8 mouse cellular contexts compared by ENCODE assay signal in the genomic region with DNA sequence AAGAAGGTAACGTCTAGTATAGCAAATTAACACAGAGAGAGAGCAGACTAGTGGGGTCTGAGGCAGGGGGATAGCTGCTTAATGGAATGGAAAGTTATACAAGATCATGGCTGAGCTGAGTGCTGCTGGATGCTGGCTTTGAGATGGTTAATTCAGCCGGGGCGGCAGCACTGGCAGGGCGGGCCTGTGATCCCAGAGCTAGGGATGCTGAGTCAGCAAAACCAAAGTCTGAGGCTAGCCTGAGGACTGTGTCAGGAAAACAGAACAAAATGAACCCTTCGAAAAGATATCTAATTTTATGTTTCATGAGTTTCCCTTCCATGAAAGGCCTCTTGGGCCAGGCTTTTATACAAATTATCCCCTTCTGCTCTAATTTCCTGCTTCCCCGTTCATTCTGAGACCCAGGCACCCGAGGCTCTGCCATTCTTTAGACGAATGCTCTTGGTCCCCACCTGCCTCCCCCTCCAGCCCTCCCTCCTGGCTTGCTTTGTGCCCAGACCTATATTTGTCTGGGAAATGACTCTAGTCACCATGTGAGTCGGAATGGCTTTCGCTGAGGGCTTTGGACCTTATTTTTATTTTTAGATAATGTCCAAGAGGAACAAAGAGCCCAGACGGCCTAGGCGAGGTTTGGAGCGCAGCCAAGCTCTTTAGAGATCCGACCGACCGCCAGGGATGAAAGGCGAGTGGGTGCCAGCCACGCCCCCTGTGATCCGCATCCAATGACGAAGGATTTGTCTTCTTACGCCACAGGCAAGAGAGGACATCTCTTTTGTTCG.
A peak's percentile ranks its signal among the peaks of the same experiment; 100 is the strongest.
DNase-seq lines count a peak whose midpoint lies in the region; ATAC-seq and TF ChIP-seq lines count a peak whose summit lies in the region.

No protein-coding gene starts in this region.

- H3K4me2 ChIP-seq in kidney, embryonic 15.5 days: 0 out of 2 replicates have a peak overlapping the region, but pooled peaks have one; percentile 12
- H3K4me2 ChIP-seq in intestine, postnatal 0 days (replicated peaks; ENCODE audit: low read depth): peak overlapping the region; percentile 37; the same call in 1 of the 2 replicates
- peak overlapping the region; percentile 5; the same call in 1 of the 2 replicates for H3K4me2 ChIP-seq in neural tube, embryonic 12.5 days (replicated peaks)

- H3K9me3 ChIP-seq in kidney, embryonic 15.5 days (replicated peaks): peaks cover 3% of the 10 kb centered on the region; the same call in 1 of the 2 replicates
- no peaks in the 10 kb centered on the region for H3K9me3 ChIP-seq in intestine, postnatal 0 days (ENCODE audit: control insufficient read depth)
- peaks cover 5% of the 10 kb centered on the region; the same call in 1 of the 2 replicates for H3K9me3 ChIP-seq in neural tube, embryonic 12.5 days

- peaks cover 10% of the 10 kb centered on the region; the same call in 1 of the 2 replicates for H3K27me3 ChIP-seq in kidney, embryonic 15.5 days
- no peaks in the 10 kb centered on the region for H3K27me3 ChIP-seq in heart, adult 2 months (ENCODE audit: control insufficient read depth, insufficient read depth, low read length)
- no peaks in the 10 kb centered on the region for H3K27me3 ChIP-seq in intestine, postnatal 0 days (replicated peaks; ENCODE audit: control insufficient read depth, insufficient read depth, low read length)
- H3K27me3 ChIP-seq in neural tube, embryonic 12.5 days (replicated peaks): 0 out of 2 replicates have a peak, but pooled peaks cover 4% of the 10 kb centered on the region

- H3K4me1 ChIP-seq in kidney, embryonic 15.5 days: peaks cover 18% of the 10 kb centered on the region
- H3K4me1 ChIP-seq in heart, adult 2 months (ENCODE audit: control insufficient read depth, insufficient read depth, low read length): peaks cover 2% of the 10 kb centered on the region; the same call in 1 of the 2 replicates
- no peaks in the 10 kb centered on the region for H3K4me1 ChIP-seq in intestine, postnatal 0 days (replicated peaks; ENCODE audit: control insufficient read depth, insufficient read depth, low read length)
- H3K4me1 ChIP-seq in neural tube, embryonic 12.5 days: peaks cover 24% of the 10 kb centered on the region

- H3K79me2 ChIP-seq in heart, adult 2 months (replicated peaks; ENCODE audit: control insufficient read depth, insufficient read depth, low read length): no peaks in the 10 kb centered on the region

- 31% methylated on average over 22 of the region's 22 CpGs for WGBS in kidney, embryonic 15.5 days
- 13% methylated on average over 22 of the region's 22 CpGs for WGBS in heart, adult 2 months
- WGBS in intestine, postnatal 0 days: 21% methylated on average over 22 of the region's 22 CpGs
- WGBS in neural tube, embryonic 12.5 days: 17% methylated on average over 22 of the region's 22 CpGs

- no peak for ATAC-seq in kidney, embryonic 15.5 days (replicated peaks; ENCODE audit: low FRiP score)
- no peak for ATAC-seq in intestine, postnatal 0 days
- peak; percentile 83 for ATAC-seq in neural tube, embryonic 12.5 days (ENCODE audit: low FRiP score, low read depth)
- ATAC-seq in monocyte, adult 5-6 weeks (replicated peaks; ENCODE audit: insufficient number of reproducible peaks, low FRiP score, low TSS enrichment, poor library complexity, severe bottlenecking): no peak

- TF ChIP-seq EP300 in heart, adult 2 months (IDR thresholded peaks at IDR 0.05; ENCODE audit: insufficient read depth, low read depth, low read length): no peak

- TF ChIP-seq CTCF in heart, adult 2 months (IDR thresholded peaks at IDR 0.05): peak; percentile 4; the same call in 1 of the 2 replicates
- no peak for TF ChIP-seq CTCF in intestine, postnatal 0 days (IDR thresholded peaks at IDR 0.05; ENCODE audit: low read depth)

- intact Hi-C loops in heart, adult 2 months (cut with DNase I): no loop called here

- no peak overlapping the region; the same call in 1 of the 2 replicates for H3K9ac ChIP-seq in kidney, embryonic 15.5 days
- no peak overlapping the region for H3K9ac ChIP-seq in heart, adult 2 months (ENCODE audit: low read depth, low read length)
- H3K9ac ChIP-seq in intestine, postnatal 0 days (ENCODE audit: low read depth, low read length): no peak overlapping the region
- H3K9ac ChIP-seq in neural tube, embryonic 12.5 days: no peak overlapping the region

- TF ChIP-seq POLR2A in heart, adult 2 months (IDR thresholded peaks at IDR 0.05; ENCODE audit: insufficient read depth, low read depth, low read length): no peak

- no peak for DNase-seq in kidney, adult 8-10 months
- peak; percentile 68 to 75 for DNase-seq in adrenal gland, adult (ENCODE audit: inconsistent age in 2 of 2, low spot score in 1 of 2)
- DNase-seq in heart, adult 2 months: peak; percentile 64 to 79
- DNase-seq in spleen, postnatal 10 days (ENCODE audit: low spot score in 2 of 2): no peak

- no peaks in the 10 kb centered on the region for H3K36me3 ChIP-seq in kidney, embryonic 15.5 days
- no peaks in the 10 kb centered on the region for H3K36me3 ChIP-seq in heart, adult 2 months (ENCODE audit: control insufficient read depth, insufficient read depth, low read length)
- H3K36me3 ChIP-seq in intestine, postnatal 0 days (ENCODE audit: control insufficient read depth, insufficient read depth): no peaks in the 10 kb centered on the region
- H3K36me3 ChIP-seq in neural tube, embryonic 12.5 days: no peaks in the 10 kb centered on the region

- H3K27ac ChIP-seq in kidney, embryonic 15.5 days: peak overlapping the region; percentile 58
- H3K27ac ChIP-seq in heart, adult 2 months: peak overlapping the region; percentile 69
- no peak overlapping the region for H3K27ac ChIP-seq in intestine, postnatal 0 days (ENCODE audit: low read depth, low read length)
- peak overlapping the region; percentile 57 for H3K27ac ChIP-seq in neural tube, embryonic 12.5 days

- H3K4me3 ChIP-seq in kidney, embryonic 15.5 days (replicated peaks): no peak overlapping the region
- no peak overlapping the region for H3K4me3 ChIP-seq in heart, adult 2 months
- H3K4me3 ChIP-seq in intestine, postnatal 0 days (ENCODE audit: low read depth, low read length): no peak overlapping the region
- no peak overlapping the region for H3K4me3 ChIP-seq in neural tube, embryonic 12.5 days

Comparison
In these comparisons a context has a peak if more than half of its experiments do, and no peak if none do; other contexts are left out.
1. DNase-seq: peak in adrenal gland, adult (2 of 2) and heart, adult 2 months (2 of 2); none in kidney, adult 8-10 months (0 of 2) and spleen, postnatal 10 days (0 of 2).
2. Peak in every context shown above with its lines, with median percentiles within 50 percentile points of each other: H3K4me2 ChIP-seq.